Mouse (Mus musculus) inflammation-experienced regulatory T-cells, adult 6 months (primary cell): ENCODE data around the gene Acss2. TPM values are rescaled to one million over a fixed set of nuclear protein-coding genes. Genes with fewer than 3 reads are reported as not detected.
"Not testable (repeated sequence)": the region's sequence is repeated elsewhere in the genome, so short reads cannot be mapped to it uniquely, and the experiment has no call there.

Experiments used
- ATAC-seq: one replicate; pipeline ENCODE4 v1.8.0; 2017
- polyA plus RNA-seq, 3 experiments: library from polyadenylated mRNA; unstranded; fragments of 100-300 nt; shearing (Covaris generic); gene quantifications; one replicate each; pipeline ENCODE4 v1.2.1; 2017

Gene Acss2
- polyA plus RNA-seq, 3 experiments from 2014 or later: 6.9 to 17.6 (median 15.9) TPM

- peak; percentile 28 for ATAC-seq
Observed at GRCm38 (mm10) chr2:155591676-155592075, 73.9 kb downstream of the Acss2 start.

GRCm38 (mm10) chr2:155592137-155592853 lies 74.5 kb downstream of the Acss2 start, which contains the start of gene Gss:
Gene Gss (minus strand): TSS chr2:155592810.
- peak; percentile 79 for ATAC-seq

GRCm38 (mm10) chr2:155592854-155593283 lies 75.1 kb downstream of the Acss2 start:
- peak; percentile 64 for ATAC-seq

GRCm38 (mm10) chr2:155595516-155595915 lies 77.8 kb downstream of the Acss2 start:
- no peak for ATAC-seq

GRCm38 (mm10) chr2:155603707-155604106 lies 86.0 kb downstream of the Acss2 start:
- ATAC-seq: no peak

- no peak for ATAC-seq
Observed at GRCm38 (mm10) chr2:155604560-155605235, 87.0 kb downstream of the Acss2 start.

- not testable (repeated sequence) for ATAC-seq
Observed at GRCm38 (mm10) chr2:155605236-155605589, 87.5 kb downstream of the Acss2 start.

- no peak for ATAC-seq
Observed at GRCm38 (mm10) chr2:155606360-155606759, 88.6 kb downstream of the Acss2 start.

- no peak for ATAC-seq
Observed at GRCm38 (mm10) chr2:155610978-155611377, 93.2 kb downstream of the Acss2 start, which contains the start of gene Myh7b. Gene Myh7b (plus strand): TSS chr2:155611212.

- no peak for ATAC-seq
Observed at GRCm38 (mm10) chr2:155611834-155612550, 94.2 kb downstream of the Acss2 start.

GRCm38 (mm10) chr2:155613326-155613755 lies 95.6 kb downstream of the Acss2 start:
- ATAC-seq: peak; percentile 80

GRCm38 (mm10) chr2:155613953-155614352 lies 96.2 kb downstream of the Acss2 start:
- no peak for ATAC-seq

GRCm38 (mm10) chr2:155616971-155617370 lies 99.2 kb downstream of the Acss2 start:
- no peak for ATAC-seq

- peak; percentile 48 for ATAC-seq
Observed at GRCm38 (mm10) chr2:155619817-155620216, 102.1 kb downstream of the Acss2 start.

- ATAC-seq: no peak
Observed at GRCm38 (mm10) chr2:155622606-155623005, 104.9 kb downstream of the Acss2 start.

- no peak for ATAC-seq
Observed at GRCm38 (mm10) chr2:155623996-155624395, 106.2 kb downstream of the Acss2 start.

GRCm38 (mm10) chr2:155624730-155625129 lies 107.0 kb downstream of the Acss2 start:
- ATAC-seq: peak; percentile 27

- no peak for ATAC-seq
Observed at GRCm38 (mm10) chr2:155626277-155626676, 108.5 kb downstream of the Acss2 start.

- ATAC-seq: peak; percentile 55
Observed at GRCm38 (mm10) chr2:155627030-155627738, 109.4 kb downstream of the Acss2 start.

- no peak for ATAC-seq
Observed at GRCm38 (mm10) chr2:155628112-155628511, 110.4 kb downstream of the Acss2 start.

- ATAC-seq: no peak
Observed at GRCm38 (mm10) chr2:155628519-155628918, 110.8 kb downstream of the Acss2 start.

- no peak for ATAC-seq
Observed at GRCm38 (mm10) chr2:155629231-155629661, 111.5 kb downstream of the Acss2 start.
